Mouse (Mus musculus) olfactory bulb, adult 2 months (tissue): Measurements from ENCODE around the gene Gcnt3.
A peak's percentile ranks its signal among the peaks of the same experiment; 100 is the strongest.

ENCODE experiments used
- CTCF ChIP-seq: fragments of 200-500 bp; IDR thresholded peaks from 2 replicates; pipeline ENCODE4 v1.5.1; 2012; ENCODE audit warnings: low read depth, mild to moderate bottlenecking, low read length, moderate library complexity; ENCODE audit not compliant: insufficient read depth
- POLR2A ChIP-seq: fragments of 200-500 bp; IDR thresholded peaks from 2 replicates; pipeline ENCODE4 v1.6.1; 2012; ENCODE audit warnings: mild to moderate bottlenecking, low read depth, low read length, moderate library complexity; ENCODE audit not compliant: insufficient read depth

GRCm38 (mm10) chr9:69989303-69990121 lies 48.4 kb downstream of the Gcnt3 start, which contains the start of gene Bnip2:
- TF ChIP-seq CTCF, result no peak
- peak; percentile 61; the same call in 1 of the 2 replicates for TF ChIP-seq POLR2A
